Mouse (Mus musculus) heart, embryonic 12.5 days (tissue): ENCODE results near the gene Pltp. TPM values are rescaled to one million over a fixed set of nuclear protein-coding genes. Genes with fewer than 3 reads are reported as not detected.
"Not testable (repeated sequence)": the region's sequence is repeated elsewhere in the genome, so short reads cannot be mapped to it uniquely, and the experiment has no call there.

Experiments used
- ATAC-seq: fragments of 200-750 bp; cut with Nextera tagmentation; 2 replicates; pipeline ENCODE4 v1.8.0; 2017; ENCODE audit warnings: moderate TSS enrichment, moderate library complexity; ENCODE audit not compliant: insufficient number of reproducible peaks, low FRiP score
- H3K27ac ChIP-seq: fragments of 300-500 bp; sonication (generic); 2 replicates; pipeline ENCODE4 v1.5.1; 2016; ENCODE audit warnings: mild to moderate bottlenecking, moderate library complexity; ENCODE audit not compliant: poor library complexity, severe bottlenecking
- H3K27me3 ChIP-seq: fragments of 300-500 bp; sonication (generic); replicated peaks from 2 replicates; pipeline ENCODE4 v1.6.1; 2016; ENCODE audit warnings: mild to moderate bottlenecking, moderate library complexity
- H3K36me3 ChIP-seq: fragments of 300-500 bp; sonication (generic); 2 replicates; pipeline ENCODE4 v1.6.1; 2016; ENCODE audit warnings: mild to moderate bottlenecking, moderate library complexity
- H3K4me1 ChIP-seq: fragments of 300-500 bp; sonication (generic); replicated peaks from 2 replicates; pipeline ENCODE4 v1.6.1; 2016; ENCODE audit warnings: mild to moderate bottlenecking
- H3K4me2 ChIP-seq: fragments of 300-500 bp; sonication (generic); 2 replicates; pipeline ENCODE4 v1.6.1; 2016; ENCODE audit warnings: mild to moderate bottlenecking, moderate library complexity
- H3K4me3 ChIP-seq: fragments of 300-500 bp; sonication (generic); 2 replicates; pipeline ENCODE4 v1.5.1; 2016; ENCODE audit warnings: mild to moderate bottlenecking
- H3K9ac ChIP-seq: fragments of 300-500 bp; sonication (generic); 2 replicates; pipeline ENCODE4 v1.6.1; 2016; ENCODE audit warnings: mild to moderate bottlenecking, moderate library complexity
- H3K9me3 ChIP-seq: fragments of 300-500 bp; sonication (generic); replicated peaks from 2 replicates; pipeline ENCODE4 v1.6.1; 2016; ENCODE audit warnings: mild to moderate bottlenecking, moderate library complexity
- WGBS: fragments of 180-500 bp; shearing (Covaris S2); methylation state at CpG from one replicate; pipeline ENCODE4 v1.1.7; 2016; 5-methylcytosine and 5-hydroxymethylcytosine counted together
- polyA plus RNA-seq: library from polyadenylated mRNA; unstranded; fragments of >200 nt; fragmentation: Nextera tagmentation; extraction: Ambion mirVana; gene quantifications from 2 replicates; pipeline ENCODE4 v1.2.1, GENCODE M21; 2016

Pltp gene
- polyA plus RNA-seq, 1 experiment from 2014 or later = 9.9 TPM

DNA sequence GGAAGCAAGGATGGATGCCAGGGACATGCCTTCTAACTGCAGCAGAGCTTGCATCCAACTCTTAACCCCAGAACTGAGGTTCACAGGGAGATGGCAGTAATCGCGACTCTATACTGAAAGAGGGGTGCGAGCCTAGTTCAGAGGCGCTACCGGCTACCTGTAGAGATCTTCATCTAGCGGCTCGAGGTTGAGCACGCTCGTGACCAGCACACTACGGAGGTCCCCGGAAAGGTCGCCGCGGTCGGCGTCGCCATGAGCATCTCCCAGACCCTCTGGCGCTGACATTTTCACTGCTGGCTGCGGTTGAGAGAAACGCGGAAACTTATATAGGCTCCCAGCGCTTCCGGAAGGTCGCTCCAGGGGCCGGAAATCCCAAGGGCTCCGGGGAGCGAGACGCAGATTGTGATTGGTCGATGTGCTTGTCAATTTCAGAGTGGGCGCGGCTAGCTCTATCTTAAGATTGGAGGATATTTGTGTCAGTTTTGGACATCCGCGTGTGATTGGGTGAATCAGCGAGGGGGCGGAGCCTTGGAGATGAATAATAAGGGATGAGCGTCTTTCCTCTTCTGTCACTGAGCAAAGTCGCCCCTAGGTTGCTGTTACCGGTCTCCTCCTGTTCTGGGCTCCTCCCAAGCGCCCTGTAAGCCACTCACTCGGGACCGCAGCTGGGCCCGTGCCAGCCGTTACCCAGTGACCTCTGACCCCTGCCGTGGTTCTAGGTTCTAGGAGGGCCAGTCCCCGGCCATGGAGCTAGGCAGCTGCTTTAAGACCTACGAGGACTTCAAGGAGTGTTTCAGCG lies 52.8 kb downstream of the Pltp start, which contains the start of the genes Acot8 and Zswim3:
Gene Acot8, minus strand, starts transcription at position 350 of the 799 bp plus-strand sequence.
Gene Zswim3, plus strand, starts transcription at position 566 of the 799 bp plus-strand sequence.
- WGBS = under 1% methylated on average over 47 of the region's 47 CpGs
- Histone ChIP-seq H3K4me1 (peaks cover 21% of the 10 kb centered on the region), H3K36me3 (peaks cover 40% of the 10 kb centered on the region), H3K27me3 (no peaks in the 10 kb centered on the region), H3K9me3 (no peaks in the 10 kb centered on the region), H3K9ac (peak within 1 kb of the TSS; percentile 88), H3K27ac (peak within 1 kb of the TSS; percentile 82), H3K4me3 (peak within 1 kb of the TSS; percentile 85), H3K4me2 (peak within 1 kb of the TSS; percentile 89)
- peak; percentile 97 for ATAC-seq

DNA sequence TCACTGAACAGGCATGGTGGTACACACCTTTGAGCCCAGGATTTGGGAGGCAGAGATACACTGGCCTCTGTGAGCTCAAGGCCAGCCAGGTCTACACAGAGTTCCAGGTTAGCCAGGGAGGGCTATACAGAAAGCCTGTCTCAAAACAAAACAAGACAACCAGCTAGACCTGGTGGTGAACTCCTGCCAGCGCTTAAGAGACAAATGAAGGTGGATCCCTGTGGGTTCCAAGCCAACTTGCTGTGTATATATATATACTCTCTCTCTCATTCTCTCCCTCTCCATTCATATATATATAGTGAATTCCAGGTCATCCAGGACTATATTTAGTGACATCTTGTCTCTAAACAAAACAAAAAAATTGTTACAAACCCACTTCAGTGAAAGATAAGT lies 53.6 kb downstream of the Pltp start:
- H3K27ac ChIP-seq = no peak overlapping the region

DNA sequence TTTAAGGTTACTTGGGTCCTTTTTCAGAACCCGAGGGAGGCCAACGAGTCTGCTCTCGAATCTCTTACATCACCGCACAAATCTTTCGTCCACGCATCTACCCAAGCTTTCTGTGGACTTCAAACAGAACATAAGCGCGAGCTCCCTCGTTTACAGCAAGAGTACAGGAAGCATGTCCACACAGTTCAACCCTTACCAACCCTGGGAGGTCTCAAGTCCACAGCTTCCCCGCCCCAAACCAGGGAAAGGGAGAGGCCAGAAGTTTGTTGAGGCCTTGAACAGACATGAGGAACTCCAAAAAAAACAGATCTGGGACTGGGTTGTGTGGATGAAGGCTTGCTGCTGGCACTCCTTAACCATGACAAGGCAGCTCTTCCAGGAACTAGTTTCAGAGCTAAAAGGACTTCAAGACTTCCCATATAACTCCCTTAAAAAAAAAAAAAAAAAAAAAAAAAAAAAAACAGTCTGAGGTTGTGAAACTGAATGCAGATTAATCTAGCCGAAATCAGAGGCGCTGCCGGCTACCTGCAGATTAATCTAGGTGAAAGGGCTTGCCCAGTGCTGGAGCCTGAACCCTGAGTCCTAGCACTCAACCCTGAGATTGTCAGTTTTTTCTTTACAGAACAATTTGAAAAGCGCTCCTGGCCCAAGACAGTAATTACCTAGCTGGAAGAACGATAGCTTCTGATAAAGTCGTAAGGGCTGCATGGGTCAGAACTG lies 54.1 kb downstream of the Pltp start:
- Histone ChIP-seq H3K4me3 (peak overlapping the region; percentile 85), H3K9ac (peak overlapping the region; percentile 88), H3K4me2 (peak overlapping the region; percentile 88), H3K4me1 (peaks cover 21% of the 10 kb centered on the region), H3K9me3 (no peaks in the 10 kb centered on the region), H3K36me3 (peaks cover 42% of the 10 kb centered on the region), H3K27ac (no peak overlapping the region), H3K27me3 (no peaks in the 10 kb centered on the region)
- 91% methylated on average over 16 of the region's 16 CpGs for WGBS
- no peak for ATAC-seq

More for the DNA sequence above, 53.6 kb downstream of the Pltp start:
- Histone ChIP-seq H3K4me1 (peaks cover 21% of the 10 kb centered on the region), H3K9ac (peak overlapping the region; percentile 88), H3K9me3 (no peaks in the 10 kb centered on the region), H3K4me3 (peak overlapping the region; percentile 85), H3K27me3 (no peaks in the 10 kb centered on the region), H3K4me2 (peak overlapping the region; percentile 88), H3K36me3 (peaks cover 42% of the 10 kb centered on the region)
- WGBS = 57% methylated on average over 1 of the region's 1 CpGs
- no peak for ATAC-seq

DNA sequence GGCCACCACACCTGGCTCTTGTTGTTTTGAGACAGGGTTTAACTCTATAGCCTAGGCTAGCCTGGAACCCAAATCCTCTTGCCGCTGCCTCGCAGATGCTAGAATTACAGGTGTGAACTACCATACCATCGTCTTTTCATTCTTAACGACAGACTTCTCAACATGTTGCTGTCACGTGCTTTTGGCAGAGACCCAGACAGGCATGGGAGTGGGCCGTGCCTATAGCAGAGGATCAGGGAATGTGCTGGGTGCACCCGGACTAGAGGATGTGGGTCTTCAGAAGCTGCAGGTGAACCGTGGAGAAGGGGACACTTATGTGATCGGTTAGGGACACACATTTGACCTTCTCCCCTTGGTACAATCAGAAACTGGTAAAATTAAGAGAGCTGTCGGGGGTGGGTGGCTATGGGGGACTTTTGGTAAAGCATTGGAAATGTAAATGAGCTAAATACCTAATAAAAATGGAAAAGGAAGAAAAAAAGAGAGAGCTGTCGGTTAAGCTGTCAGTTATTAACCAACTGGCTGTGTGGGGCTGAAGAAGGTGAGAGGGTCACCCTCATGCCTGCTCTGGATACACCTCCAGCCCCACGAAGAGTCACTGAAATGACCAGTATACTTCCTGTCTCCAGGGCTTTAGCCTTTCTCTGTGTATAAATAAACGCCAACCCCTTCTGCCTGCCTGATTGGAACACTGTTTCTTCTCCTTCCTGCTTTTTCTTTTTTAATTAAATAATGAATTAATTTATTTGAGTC lies 57.1 kb downstream of the Pltp start:
- H3K4me2 ChIP-seq = no peak overlapping the region
- peaks cover 66% of the 10 kb centered on the region for H3K36me3 ChIP-seq
- H3K27me3 ChIP-seq = no peaks in the 10 kb centered on the region
- ATAC-seq = no peak
- no peak overlapping the region for H3K27ac ChIP-seq
- H3K4me1 ChIP-seq = peaks cover 15% of the 10 kb centered on the region
- H3K9me3 ChIP-seq = no peaks in the 10 kb centered on the region
- no peak overlapping the region for H3K4me3 ChIP-seq
- 90% methylated on average over 13 of the region's 13 CpGs for WGBS
- no peak overlapping the region for H3K9ac ChIP-seq

DNA sequence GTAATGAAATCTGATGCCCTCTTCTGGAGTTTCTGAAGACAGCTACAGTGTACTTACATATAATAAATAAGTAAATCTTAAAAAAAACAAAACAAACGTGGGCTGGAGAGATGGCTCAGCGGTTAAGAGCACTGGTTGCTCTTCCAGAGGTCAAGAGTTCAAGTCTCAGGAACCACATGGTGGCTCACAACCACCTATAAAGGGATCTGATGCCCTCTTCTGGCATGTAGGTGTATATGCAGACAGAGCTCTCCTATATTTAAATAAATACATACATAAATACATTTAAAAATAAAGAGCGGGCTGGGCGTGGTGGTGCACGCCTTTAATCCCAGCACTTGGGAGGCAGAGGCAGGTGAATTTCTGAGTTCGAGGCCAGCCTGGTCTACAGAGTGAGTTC lies 59.0 kb downstream of the Pltp start:
- not testable (repeated sequence) for H3K27me3 ChIP-seq, H3K9ac ChIP-seq, H3K4me3 ChIP-seq, H3K27ac ChIP-seq, H3K9me3 ChIP-seq, ATAC-seq, H3K4me2 ChIP-seq
- WGBS = 75% methylated on average over 6 of the region's 6 CpGs
- Histone ChIP-seq H3K36me3 (peaks cover 75% of the 10 kb centered on the region), H3K4me1 (peaks cover 11% of the 10 kb centered on the region)

DNA sequence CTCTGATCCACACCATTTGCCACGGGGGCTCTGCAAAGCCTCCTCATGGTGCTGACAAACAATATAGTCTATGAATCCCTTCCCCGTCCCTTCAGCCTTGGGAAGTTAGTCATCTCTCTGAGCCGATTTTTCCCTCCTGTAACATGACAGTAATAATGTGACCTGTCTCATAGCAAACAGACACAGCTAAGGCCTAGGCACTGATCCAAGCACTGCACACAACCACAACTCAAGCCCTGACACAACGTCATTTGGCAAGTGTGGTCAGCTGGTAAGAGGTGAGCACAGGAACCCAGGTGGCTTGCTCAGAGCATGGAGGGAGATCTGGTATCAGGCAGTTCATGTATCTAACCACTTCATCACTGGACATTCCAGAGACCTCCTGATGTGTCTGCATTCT lies 61.6 kb downstream of the Pltp start:
- Histone ChIP-seq H3K9me3 (no peaks in the 10 kb centered on the region), H3K4me3 (no peak overlapping the region), H3K9ac (no peak overlapping the region), H3K27me3 (no peaks in the 10 kb centered on the region), H3K36me3 (peaks cover 82% of the 10 kb centered on the region), H3K4me2 (no peak overlapping the region), H3K27ac (no peak overlapping the region), H3K4me1 (peaks cover 12% of the 10 kb centered on the region)
- WGBS = 76% methylated on average over 4 of the region's 4 CpGs
- no peak for ATAC-seq

DNA sequence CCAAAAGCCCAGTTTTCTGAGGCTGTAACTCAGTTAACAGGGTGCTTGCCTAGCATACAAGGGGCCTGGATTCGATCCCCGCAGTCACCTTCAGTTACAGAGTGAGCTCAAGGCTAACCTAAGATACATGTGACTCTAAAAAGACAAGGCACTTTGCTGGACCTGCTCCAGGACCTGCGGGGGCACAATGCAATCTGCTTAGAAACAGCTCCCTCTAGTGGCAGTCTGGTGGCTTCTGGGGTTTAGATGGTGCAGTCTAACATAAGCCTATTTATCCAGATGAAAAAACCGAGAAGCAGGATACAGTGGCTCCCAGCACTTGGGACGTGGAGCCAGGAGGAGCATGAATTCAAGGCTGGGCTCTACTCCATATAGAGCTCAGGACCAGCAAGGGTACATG lies 63.2 kb downstream of the Pltp start:
- no peak overlapping the region for H3K27ac ChIP-seq
- no peak overlapping the region for H3K4me2 ChIP-seq
- peaks cover 81% of the 10 kb centered on the region for H3K36me3 ChIP-seq
- no peaks in the 10 kb centered on the region for H3K9me3 ChIP-seq
- no peak overlapping the region for H3K4me3 ChIP-seq
- H3K4me1 ChIP-seq = peaks cover 12% of the 10 kb centered on the region
- H3K9ac ChIP-seq = no peak overlapping the region
- no peaks in the 10 kb centered on the region for H3K27me3 ChIP-seq
- ATAC-seq = peak; percentile 58; the same call in 1 of the 2 replicates
- WGBS = 36% methylated on average over 5 of the region's 5 CpGs

DNA sequence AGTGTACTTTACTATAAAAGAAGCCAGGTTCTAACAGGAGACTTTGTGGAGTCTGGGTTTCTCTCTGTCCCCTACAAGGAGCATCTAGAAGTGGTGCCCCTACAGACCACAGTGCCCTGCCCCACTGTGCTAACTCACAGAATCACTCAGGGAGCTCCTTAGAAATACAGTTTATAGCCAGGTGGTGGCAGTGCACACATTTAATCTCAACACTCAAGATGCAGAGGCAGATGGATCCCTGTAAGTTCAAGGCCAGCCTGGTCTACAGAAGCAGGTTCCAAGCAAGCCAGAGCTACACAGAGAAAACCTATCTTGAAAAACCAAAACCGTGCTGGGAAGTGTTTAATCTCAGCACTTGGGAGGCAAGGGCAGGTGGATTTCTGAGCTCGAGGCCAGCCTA lies 63.7 kb downstream of the Pltp start:
- no peak for ATAC-seq
- Histone ChIP-seq H3K4me3 (no peak overlapping the region), H3K36me3 (peaks cover 80% of the 10 kb centered on the region), H3K9me3 (no peaks in the 10 kb centered on the region), H3K9ac (peak overlapping the region; percentile 48; the same call in 1 of the 2 replicates), H3K4me1 (peaks cover 15% of the 10 kb centered on the region), H3K4me2 (no peak overlapping the region), H3K27ac (peak overlapping the region; percentile 68), H3K27me3 (no peaks in the 10 kb centered on the region)
- WGBS = 87% methylated on average over 2 of the region's 2 CpGs

DNA sequence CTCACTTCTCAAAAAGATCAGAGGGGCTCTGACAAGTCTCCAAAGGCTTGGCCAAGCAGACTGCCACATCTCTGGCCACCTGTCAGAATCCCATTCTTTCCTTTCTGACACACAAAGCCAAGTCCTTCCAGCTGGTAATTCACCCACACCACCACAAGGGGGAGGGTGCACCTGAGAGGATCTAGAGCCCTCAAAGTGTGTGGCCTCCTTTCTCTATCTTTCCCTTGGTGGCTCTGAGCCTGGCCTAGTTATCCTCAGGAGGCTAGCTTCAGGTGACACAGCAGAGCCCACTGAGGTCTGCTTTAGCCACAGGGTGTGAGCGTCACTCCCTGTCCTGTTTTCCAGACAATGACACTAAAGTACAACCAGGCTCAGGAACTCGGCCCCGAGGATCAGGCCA lies 64.3 kb downstream of the Pltp start:
- Histone ChIP-seq H3K9me3 (no peaks in the 10 kb centered on the region), H3K27ac (peak overlapping the region; percentile 68), H3K4me1 (peaks cover 21% of the 10 kb centered on the region), H3K27me3 (no peaks in the 10 kb centered on the region), H3K9ac (peak overlapping the region; percentile 48), H3K4me2 (no peak overlapping the region), H3K36me3 (peaks cover 79% of the 10 kb centered on the region), H3K4me3 (no peak overlapping the region)
- ATAC-seq = 0 out of 2 replicates have a peak, but pooled peaks have one; percentile 20
- WGBS = 45% methylated on average over 3 of the region's 3 CpGs

DNA sequence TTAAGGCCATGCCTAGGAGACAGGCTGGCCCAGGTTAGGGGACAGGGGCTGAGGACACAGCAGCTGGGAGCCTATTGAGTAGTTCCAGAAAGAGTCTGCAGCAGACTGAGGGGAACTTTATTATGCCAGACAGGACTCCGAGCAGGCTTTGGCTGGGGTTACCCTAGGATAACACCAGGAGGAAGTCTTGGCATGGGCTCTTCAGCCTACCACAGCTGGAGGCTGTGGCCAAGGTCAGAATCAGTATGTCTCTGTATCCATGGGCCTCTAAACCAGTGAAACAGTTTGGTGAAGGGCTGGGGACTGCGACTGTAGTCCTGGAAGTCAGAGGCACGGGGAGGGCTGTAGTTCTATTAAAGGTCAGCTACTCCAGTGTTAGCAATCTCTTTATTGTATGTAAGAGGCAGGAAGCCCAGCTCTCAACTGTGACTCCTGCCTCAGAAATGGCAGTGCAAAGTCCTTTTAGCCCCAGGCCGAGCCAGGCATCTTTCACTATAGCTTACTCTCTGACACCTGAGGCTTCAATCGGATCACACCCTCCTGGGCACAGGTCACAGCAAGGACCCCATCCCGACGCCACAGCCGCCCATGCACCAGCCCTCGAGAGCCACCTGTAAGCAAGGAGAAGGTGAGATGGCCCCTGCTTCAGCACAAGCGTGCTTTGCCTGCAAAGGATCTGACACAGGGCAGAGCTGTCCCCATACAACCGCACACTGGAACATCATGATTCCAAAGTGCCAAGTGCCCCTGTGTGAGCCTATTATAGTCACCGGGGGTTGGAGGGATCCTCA lies 64.9 kb downstream of the Pltp start:
- Histone ChIP-seq H3K27ac (peak overlapping the region; percentile 68), H3K4me2 (no peak overlapping the region), H3K27me3 (no peaks in the 10 kb centered on the region), H3K4me3 (no peak overlapping the region), H3K4me1 (peaks cover 25% of the 10 kb centered on the region), H3K36me3 (peaks cover 76% of the 10 kb centered on the region), H3K9me3 (no peaks in the 10 kb centered on the region), H3K9ac (peak overlapping the region; percentile 48; the same call in 1 of the 2 replicates)
- WGBS = 83% methylated on average over 12 of the region's 12 CpGs
- no peak for ATAC-seq
